Mouse (Mus musculus): ENCODE data around the gene Rhbdl1.

The Rhbdl1 gene

GRCm38 (mm10) chr17:25792615-25793014, 44.5 kb downstream of the Rhbdl1 start, which contains the start of gene Fam173a:
Gene Fam173a, minus strand, starts transcription at chr17:25792901.
- 1% methylated on average over 14 of the region's 14 CpGs for WGBS

- under 1% methylated on average over 45 of the region's 45 CpGs for WGBS
Observed at GRCm38 (mm10) chr17:25791843-25792527, 45.1 kb downstream of the Rhbdl1 start.

- WGBS, result 16% methylated on average over 19 of the region's 19 CpGs
Observed at GRCm38 (mm10) chr17:25791320-25791842, 45.7 kb downstream of the Rhbdl1 start.

- 92% methylated on average over 9 of the region's 9 CpGs for WGBS
Observed at GRCm38 (mm10) chr17:25786781-25787504, 50.2 kb downstream of the Rhbdl1 start.

GRCm38 (mm10) chr17:25786280-25786679, 50.8 kb downstream of the Rhbdl1 start, which contains the start of gene Ccdc78:
Gene Ccdc78, plus strand, starts transcription at chr17:25786580.
- 79% methylated on average over 3 of the region's 3 CpGs for WGBS

GRCm38 (mm10) chr17:25785281-25785745, 51.8 kb downstream of the Rhbdl1 start, which contains the start of gene Haghl:
Gene Haghl, minus strand, starts transcription at chr17:25785673.
- 0% methylated on average over 23 of the region's 23 CpGs for WGBS
